Mouse (Mus musculus): ENCODE data around the gene Nsmce4a.

Nsmce4a gene

GRCm38 (mm10) chr7:130578066-130578465 is 5.1 kb upstream of the Nsmce4a start:
- no peak for DNase-seq (ENCODE audit: low read depth in 2 of 2, low spot score in 2 of 2)

- DNase-seq (ENCODE audit: low read depth in 2 of 2, low spot score in 2 of 2) = no peak
Observed at GRCm38 (mm10) chr7:130577388-130578003, 4.6 kb upstream of the Nsmce4a start, which contains the start of gene Tacc2. Tacc2 (plus strand) TSS chr7:130577438.

GRCm38 (mm10) chr7:130576981-130577380 is 4.1 kb upstream of the Nsmce4a start:
- DNase-seq (ENCODE audit: low read depth in 2 of 2, low spot score in 2 of 2) = no peak

- no peak for DNase-seq (ENCODE audit: low read depth in 2 of 2, low spot score in 2 of 2)
Observed at GRCm38 (mm10) chr7:130574211-130574991, 1.5 kb upstream of the Nsmce4a start.

- DNase-seq (ENCODE audit: low read depth in 2 of 2, low spot score in 2 of 2) = no peak
Observed at GRCm38 (mm10) chr7:130573746-130574145, 828 bp upstream of the Nsmce4a start.

- DNase-seq (ENCODE audit: low read depth in 2 of 2, low spot score in 2 of 2) = no peak
Observed at GRCm38 (mm10) chr7:130570472-130570871, 2.4 kb downstream of the Nsmce4a start.

- no peak for DNase-seq (ENCODE audit: low read depth in 2 of 2, low spot score in 2 of 2)
Observed at GRCm38 (mm10) chr7:130568783-130569436, 4.0 kb downstream of the Nsmce4a start.

- no peak for DNase-seq (ENCODE audit: low read depth in 2 of 2, low spot score in 2 of 2)
Observed at GRCm38 (mm10) chr7:130564596-130564995, 8.3 kb downstream of the Nsmce4a start.

GRCm38 (mm10) chr7:130563880-130564279 is 9.0 kb downstream of the Nsmce4a start:
- no peak for DNase-seq (ENCODE audit: low read depth in 2 of 2, low spot score in 2 of 2)

- no peak for DNase-seq (ENCODE audit: low read depth in 2 of 2, low spot score in 2 of 2)
Observed at GRCm38 (mm10) chr7:130563276-130563675, 9.6 kb downstream of the Nsmce4a start.

- DNase-seq (ENCODE audit: low read depth in 2 of 2, low spot score in 2 of 2) = no peak
Observed at GRCm38 (mm10) chr7:130560933-130561332, 12.0 kb downstream of the Nsmce4a start.

GRCm38 (mm10) chr7:130558592-130558991 is 14.3 kb downstream of the Nsmce4a start:
- no peak for DNase-seq (ENCODE audit: low read depth in 2 of 2, low spot score in 2 of 2)

- DNase-seq (ENCODE audit: low read depth in 2 of 2, low spot score in 2 of 2) = no peak
Observed at GRCm38 (mm10) chr7:130555597-130555996, 17.3 kb downstream of the Nsmce4a start.

GRCm38 (mm10) chr7:130553321-130553720 is 19.6 kb downstream of the Nsmce4a start:
- DNase-seq (ENCODE audit: low read depth in 2 of 2, low spot score in 2 of 2) = no peak

GRCm38 (mm10) chr7:130552780-130553179 is 20.1 kb downstream of the Nsmce4a start:
- DNase-seq (ENCODE audit: low read depth in 2 of 2, low spot score in 2 of 2) = no peak

GRCm38 (mm10) chr7:130547635-130548175 is 25.2 kb downstream of the Nsmce4a start:
- DNase-seq (ENCODE audit: low read depth in 2 of 2, low spot score in 2 of 2) = no peak

GRCm38 (mm10) chr7:130546791-130547484 is 26.0 kb downstream of the Nsmce4a start:
- DNase-seq (ENCODE audit: low read depth in 2 of 2, low spot score in 2 of 2) = peak; percentile 91 to 94

- no peak for DNase-seq (ENCODE audit: low read depth in 2 of 2, low spot score in 2 of 2)
Observed at GRCm38 (mm10) chr7:130546421-130546790, 26.5 kb downstream of the Nsmce4a start.

- DNase-seq (ENCODE audit: low read depth in 2 of 2, low spot score in 2 of 2) = no peak
Observed at GRCm38 (mm10) chr7:130545893-130546292, 27.0 kb downstream of the Nsmce4a start.

- DNase-seq (ENCODE audit: low read depth in 2 of 2, low spot score in 2 of 2) = no peak
Observed at GRCm38 (mm10) chr7:130545401-130545800, 27.5 kb downstream of the Nsmce4a start.

GRCm38 (mm10) chr7:130543181-130543580 is 29.7 kb downstream of the Nsmce4a start:
- no peak for DNase-seq (ENCODE audit: low read depth in 2 of 2, low spot score in 2 of 2)
